In the genomic region with DNA sequence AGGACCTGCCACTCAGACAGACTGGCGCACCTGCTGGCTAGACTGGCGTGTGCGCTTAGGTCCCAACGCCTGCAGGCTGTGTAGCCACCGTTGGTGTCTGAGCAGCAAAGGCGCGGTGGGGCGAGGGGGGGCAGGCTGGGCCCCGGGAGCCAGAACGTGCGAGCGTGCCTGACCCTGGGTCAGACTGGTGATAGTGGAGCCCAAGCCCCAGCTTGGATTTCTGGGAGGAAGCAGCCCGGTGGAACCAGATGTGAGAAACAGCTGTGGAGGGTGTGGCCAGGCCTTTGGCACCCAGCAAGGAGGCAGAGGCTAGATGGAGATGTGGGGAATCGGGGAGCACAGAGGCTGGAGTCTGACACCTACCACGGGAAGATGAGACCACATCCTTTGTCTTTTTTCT, we compare ENCODE assay signal across 10 mouse cellular contexts. TPM values are rescaled to one million over a fixed set of nuclear protein-coding genes. Genes with fewer than 3 reads are reported as not detected.
DNase-seq lines count a peak whose midpoint lies in the region; ATAC-seq lines count a peak whose summit lies in the region.
"Had no signal": no experiment of that assay in that cellular context is flagged by ENCODE, and none has a peak within 500 bp of the region (broad histone marks: within the 10 kb centered on the region; RNA-seq: fewer than 3 reads in every experiment).

No protein-coding gene starts in this region.

- H3K36me3 ChIP-seq in heart, embryonic 12.5 days, result 0 out of 2 replicates have a peak, but pooled peaks cover 2% of the 10 kb centered on the region
- H3K36me3 ChIP-seq in liver, embryonic 13.5 days, result no peaks in the 10 kb centered on the region

- H3K4me3 ChIP-seq in heart, embryonic 12.5 days, result no peak overlapping the region
- no peak overlapping the region for H3K4me3 ChIP-seq in liver, embryonic 13.5 days (replicated peaks)

- peak; percentile 67 for DNase-seq in gastrocnemius, adult 18-20 months (ENCODE audit: low spot score)
- DNase-seq in gastrocnemius, postnatal 4 days (ENCODE audit: low spot score in 2 of 2), result no peak
- peak; percentile 44 for DNase-seq in ZHBTc4 (ENCODE audit: low read depth, low spot score)
- no peak for DNase-seq in liver, embryonic 13.5 days
- no peak for DNase-seq in urinary bladder, postnatal 14 days (ENCODE audit: low spot score)
- no peak for DNase-seq in layer of hippocampus, postnatal 36 days
- DNase-seq in cerebellum, adult 8-10 months, result no peak

- ATAC-seq in heart, embryonic 12.5 days (ENCODE audit: insufficient number of reproducible peaks, low FRiP score), result no peak
- ATAC-seq in liver, embryonic 13.5 days (ENCODE audit: low read depth), result no peak

- peak overlapping the region; percentile 20; the same call in 1 of the 2 replicates for H3K27ac ChIP-seq in heart, embryonic 12.5 days (ENCODE audit: poor library complexity, severe bottlenecking)
- peak overlapping the region; percentile 4; the same call in 1 of the 2 replicates for H3K27ac ChIP-seq in liver, embryonic 13.5 days

- 30% methylated on average over 15 of the region's 15 CpGs for WGBS in heart, embryonic 12.5 days
- 24% methylated on average over 15 of the region's 15 CpGs for WGBS in liver, embryonic 13.5 days (ENCODE audit: insufficient replicate concordance)

- H3K4me2 ChIP-seq in heart, embryonic 12.5 days, result 0 out of 2 replicates have a peak overlapping the region, but pooled peaks have one; percentile 2
- 0 out of 2 replicates have a peak overlapping the region, but pooled peaks have one; percentile 5 for H3K4me2 ChIP-seq in liver, embryonic 13.5 days

- no peaks in the 10 kb centered on the region for H3K27me3 ChIP-seq in heart, embryonic 12.5 days (replicated peaks)
- peaks cover 16% of the 10 kb centered on the region for H3K27me3 ChIP-seq in liver, embryonic 13.5 days

- peaks cover 34% of the 10 kb centered on the region for H3K4me1 ChIP-seq in heart, embryonic 12.5 days (replicated peaks)
- H3K4me1 ChIP-seq in liver, embryonic 13.5 days (replicated peaks), result peaks cover 73% of the 10 kb centered on the region

- H3K9me3 ChIP-seq in heart, embryonic 12.5 days (replicated peaks), result no peaks in the 10 kb centered on the region
- H3K9me3 ChIP-seq in liver, embryonic 13.5 days (replicated peaks), result no peaks in the 10 kb centered on the region

- no peak overlapping the region for H3K9ac ChIP-seq in heart, embryonic 12.5 days
- no peak overlapping the region for H3K9ac ChIP-seq in liver, embryonic 13.5 days

RNA-seq across cellular contexts. Expression of gene Palm, which starts 4.0 kb away (rescaled TPM):
- total RNA-seq in gastrocnemius, adult 18-20 months (2021), result 10 to 100 TPM; 11.1 to 22.9 TPM
- 10 to 100 TPM; 42.1 to 50.8 TPM for total RNA-seq in gastrocnemius, postnatal 4 days (2021)
- 72.4 and 80.8 TPM in 2 replicates for polyA plus RNA-seq in heart, embryonic 12.5 days (2016; fragmentation: Nextera tagmentation; extraction: Ambion mirVana)
- 7.1 and 7.4 TPM in 2 replicates for polyA plus RNA-seq in liver, embryonic 13.5 days (2015; fragmentation: Nextera tagmentation; extraction: Ambion mirVana)
- total RNA-seq in layer of hippocampus, postnatal 36 days (2021), result 100 to 1,000 TPM; 262 to 290 TPM

RNA-seq across cellular contexts. Expression of gene Prss57, which starts 6.6 kb away (rescaled TPM):
- not detected for total RNA-seq in gastrocnemius, adult 18-20 months (2021)
- not detected for total RNA-seq in gastrocnemius, postnatal 4 days (2021)
- 0.24 TPM in 1 of 2 replicates, not detected in the other for polyA plus RNA-seq in heart, embryonic 12.5 days (2016; fragmentation: Nextera tagmentation; extraction: Ambion mirVana)
- polyA plus RNA-seq in liver, embryonic 13.5 days (2015; fragmentation: Nextera tagmentation; extraction: Ambion mirVana), result 2.6 and 3.2 TPM in 2 replicates
- under 1 TPM; 0.47 to 0.73 TPM for total RNA-seq in layer of hippocampus, postnatal 36 days (2021)
- polyA plus RNA-seq: C2C12; neural tube, embryonic 11.5 days had no signal

RNA-seq across cellular contexts. Expression of gene Fstl3, which starts 20.3 kb away (rescaled TPM):
- total RNA-seq in gastrocnemius, adult 18-20 months (2021), result 1 to 10 TPM; 1.2 to 1.9 TPM
- 1 to 10 TPM; 1.1 to 2.1 TPM for total RNA-seq in gastrocnemius, postnatal 4 days (2021)
- 21.1 and 21.9 TPM in 2 replicates for polyA plus RNA-seq in heart, embryonic 12.5 days (2016; fragmentation: Nextera tagmentation; extraction: Ambion mirVana)
- 0.58 and 0.68 TPM in 2 replicates for polyA plus RNA-seq in liver, embryonic 13.5 days (2015; fragmentation: Nextera tagmentation; extraction: Ambion mirVana)
- total RNA-seq in layer of hippocampus, postnatal 36 days (2021), result 1 to 10 TPM; 1.3 to 1.8 TPM

RNA-seq across cellular contexts. Expression of gene Misp, which starts 23.5 kb away (rescaled TPM):
- under 1 TPM in 1 of 2 experiments, not detected in 1; 0.40 TPM for total RNA-seq in gastrocnemius, adult 18-20 months (2021)
- total RNA-seq in gastrocnemius, postnatal 4 days (2021), result under 1 TPM in 1 of 2 experiments, not detected in 1; 0.42 TPM
- 0.40 and 0.60 TPM in 2 replicates for polyA plus RNA-seq in heart, embryonic 12.5 days (2016; fragmentation: Nextera tagmentation; extraction: Ambion mirVana)
- 0.25 and 0.75 TPM in 2 replicates for polyA plus RNA-seq in liver, embryonic 13.5 days (2015; fragmentation: Nextera tagmentation; extraction: Ambion mirVana)
- 1 to 10 TPM in 1 of 2 experiments, under 1 TPM in 1; 0.82 to 1.4 TPM for total RNA-seq in layer of hippocampus, postnatal 36 days (2021)
- polyA plus RNA-seq: C2C12 had no signal

RNA-seq across cellular contexts. Expression of gene Rnf126, which starts 30.6 kb away (rescaled TPM):
- 10 to 100 TPM; 49.5 to 54.5 TPM for total RNA-seq in gastrocnemius, adult 18-20 months (2021)
- 10 to 100 TPM; 45.0 to 52.5 TPM for total RNA-seq in gastrocnemius, postnatal 4 days (2021)
- 78.7 and 78.9 TPM in 2 replicates for polyA plus RNA-seq in heart, embryonic 12.5 days (2016; fragmentation: Nextera tagmentation; extraction: Ambion mirVana)
- 43.7 and 48.5 TPM in 2 replicates for polyA plus RNA-seq in liver, embryonic 13.5 days (2015; fragmentation: Nextera tagmentation; extraction: Ambion mirVana)
- 10 to 100 TPM; 81.4 to 82.9 TPM for total RNA-seq in layer of hippocampus, postnatal 36 days (2021)

Comparison
In these comparisons a context has a peak if more than half of its experiments do, and no peak if none do; other contexts are left out.
1. DNase-seq: peak in gastrocnemius, adult 18-20 months (single experiment) and ZHBTc4 (single experiment); none in gastrocnemius, postnatal 4 days (0 of 2), liver, embryonic 13.5 days (single experiment), urinary bladder, postnatal 14 days (single experiment), layer of hippocampus, postnatal 36 days (0 of 2) and cerebellum, adult 8-10 months (single experiment).
2. RNA of gene Palm, which starts 4.0 kb away (total RNA-seq): 262 to 290 TPM in layer of hippocampus, postnatal 36 days; 42.1 to 50.8 TPM in gastrocnemius, postnatal 4 days and 11.1 to 22.9 TPM in gastrocnemius, adult 18-20 months; every median in the first group is over 4 times any median in the second.